Mouse (Mus musculus) left cerebral cortex, adult 11 months (tissue): ENCODE measurements around the gene Gm3139.
"Not testable (repeated sequence)": the region's sequence is repeated elsewhere in the genome, so short reads cannot be mapped to it uniquely, and the experiment has no call there.

Source experiments
- DNase-seq: peaks from one replicate; pipeline ENCODE4 v3.0.0; 2022; ENCODE audit warnings: low spot score

Gm3139 gene

DNA sequence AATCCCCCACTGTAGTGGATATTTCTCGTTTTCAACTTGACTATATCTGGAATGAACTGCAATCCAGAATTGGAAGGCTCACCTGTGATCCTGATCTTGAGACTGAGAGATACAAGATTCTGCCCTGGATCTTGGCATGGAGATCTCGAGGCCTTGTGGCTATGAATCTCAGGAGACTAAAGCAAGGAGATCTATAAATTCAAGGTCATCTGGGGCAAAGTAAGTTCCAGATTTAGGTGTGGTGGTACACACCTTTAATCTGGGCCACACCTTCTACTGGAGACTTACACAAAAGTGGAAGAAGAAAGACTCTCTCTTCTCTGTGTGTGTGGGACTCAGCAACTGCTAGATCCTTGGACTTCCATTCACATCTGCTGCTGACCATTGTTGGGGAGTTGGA is at the start of gene Gm3139:
Gene Gm3139, plus strand, starts transcription at position 301 of the 400 bp plus-strand sequence.
- DNase-seq = not testable (repeated sequence)
